Mouse (Mus musculus) CH12.LX (cell line): ENCODE data around the gene Snai1. TPM values are rescaled to one million over a fixed set of nuclear protein-coding genes. Genes with fewer than 3 reads are reported as not detected.

Experiments used
- DNase-seq: peaks from one replicate; pipeline ENCODE4 v3.0.0-alpha.2; 2013; ENCODE audit errors: extremely low read depth
- H3K27ac ChIP-seq: 2 replicates; pipeline ENCODE4 v1.5.1; 2012; ENCODE audit warnings: low read depth, mild to moderate bottlenecking, control low read depth, moderate library complexity; ENCODE audit not compliant: insufficient read depth
- H3K27me3 ChIP-seq: replicated peaks from 2 replicates; pipeline ENCODE3; 2012; ENCODE audit warnings: inconsistent platforms
- H3K36me3 ChIP-seq, 2 experiments: replicated peaks in 1 of 2; 2 replicates each; pipeline versions ENCODE3 to v1.6.1; 2012; ENCODE audit warnings: inconsistent platforms in 1 of 2, low read length in 1 of 2, mild to moderate bottlenecking in 1 of 2, mixed read lengths in 1 of 2, moderate library complexity in 1 of 2; ENCODE audit not compliant: control insufficient read depth in 1 of 2, insufficient read depth in 1 of 2
- H3K4me1 ChIP-seq, 2 experiments: 2 replicates each; pipeline ENCODE4 v1.6.1; 2012; ENCODE audit warnings: inconsistent platforms in 1 of 2, moderate library complexity in 1 of 2; ENCODE audit not compliant: insufficient read depth in 2 of 2, control insufficient read depth in 1 of 2
- H3K4me2 ChIP-seq: 2 replicates; pipeline ENCODE4 v1.6.1; 2012; ENCODE audit warnings: low read depth, mild to moderate bottlenecking, control low read depth; ENCODE audit not compliant: poor library complexity, insufficient read depth, severe bottlenecking
- H3K4me3 ChIP-seq, 3 experiments: fragments of 150-350 bp in 1 of 3; sonication (generic) in 1 of 3; replicated peaks in 1 of 3; 2 replicates each; pipeline versions ENCODE3 to v1.5.1; 2011 to 2012; ENCODE audit warnings: low read depth in 2 of 3, low read length in 2 of 3, mild to moderate bottlenecking in 2 of 3, moderate library complexity in 2 of 3, control low read depth in 1 of 3, improper control_type of control experiment in 1 of 3, inconsistent platforms in 1 of 3, mixed read lengths in 1 of 3; ENCODE audit not compliant: poor library complexity in 1 of 3
- H3K79me2 ChIP-seq: replicated peaks from 2 replicates; pipeline ENCODE4 v1.6.1; 2012; ENCODE audit warnings: mild to moderate bottlenecking, moderate library complexity; ENCODE audit not compliant: control insufficient read depth, poor library complexity, insufficient read depth, severe bottlenecking; ENCODE audit errors: extremely low read depth
- H3K9ac ChIP-seq: 2 replicates; pipeline ENCODE4 v1.6.1; 2012; ENCODE audit warnings: low read depth, mild to moderate bottlenecking, control low read depth, moderate library complexity; ENCODE audit not compliant: insufficient read depth
- H3K9me3 ChIP-seq: replicated peaks from 2 replicates; pipeline ENCODE3; 2012; ENCODE audit warnings: low read length, inconsistent platforms, mixed read lengths
- BHLHE40 ChIP-seq: IDR thresholded peaks from 2 replicates; pipeline ENCODE4 v1.6.1; 2011; ENCODE audit warnings: mild to moderate bottlenecking, low read depth, low read length, improper control_type of control experiment
- CHD1 ChIP-seq: IDR thresholded peaks from 2 replicates; pipeline ENCODE4 v1.6.1; 2012; ENCODE audit warnings: low read depth, low read length, improper control_type of control experiment, inconsistent platforms
- CHD2 ChIP-seq: IDR thresholded peaks from 2 replicates; pipeline ENCODE4 v1.6.1; 2011; ENCODE audit warnings: low read length, improper control_type of control experiment
- CTCF ChIP-seq, 2 experiments: IDR thresholded peaks in 1 of 2; conservative IDR thresholded peaks in 1 of 2; 2 replicates each; pipeline ENCODE4 v1.5.1; 2011 to 2012; ENCODE audit warnings: low read depth in 2 of 2, low read length in 2 of 2, improper control_type of control experiment in 1 of 2, inconsistent platforms in 1 of 2, mild to moderate bottlenecking in 1 of 2, moderate library complexity in 1 of 2
- ELF1 ChIP-seq: IDR thresholded peaks from 2 replicates; pipeline ENCODE4 v1.6.1; 2014; ENCODE audit warnings: low read depth, mild to moderate bottlenecking, inconsistent platforms, low read length, improper control_type of control experiment
- ETS1 ChIP-seq: conservative IDR thresholded peaks from 2 replicates; pipeline ENCODE4 v1.6.1; 2012; ENCODE audit warnings: low read depth, mild to moderate bottlenecking, inconsistent platforms, low read length, improper control_type of control experiment, moderate library complexity
- GABPA ChIP-seq: IDR thresholded peaks from 2 replicates; pipeline ENCODE4 v1.6.1; 2012; ENCODE audit warnings: low read depth, low read length, improper control_type of control experiment, inconsistent platforms; ENCODE audit not compliant: insufficient replicate concordance
- HCFC1 ChIP-seq: IDR thresholded peaks from 2 replicates; pipeline ENCODE4 v1.6.1; 2012; ENCODE audit warnings: low read depth, mild to moderate bottlenecking, inconsistent platforms, low read length, improper control_type of control experiment
- IRF4 ChIP-seq: IDR thresholded peaks from 2 replicates; pipeline ENCODE4 v1.6.1; 2014; ENCODE audit warnings: low read depth, mild to moderate bottlenecking, inconsistent platforms, low read length, improper control_type of control experiment
- KAT2A ChIP-seq: IDR thresholded peaks from 2 replicates; pipeline ENCODE4 v1.6.1; 2012; ENCODE audit warnings: low read length, improper control_type of control experiment, inconsistent platforms; ENCODE audit not compliant: insufficient replicate concordance
- MAZ ChIP-seq: IDR thresholded peaks from 2 replicates; pipeline ENCODE4 v1.6.1; 2012; ENCODE audit warnings: low read depth, mild to moderate bottlenecking, inconsistent platforms, low read length, improper control_type of control experiment, moderate library complexity
- MEF2A ChIP-seq: IDR thresholded peaks from 2 replicates; pipeline ENCODE4 v1.6.1; 2014; ENCODE audit warnings: low read depth, mild to moderate bottlenecking, inconsistent platforms, low read length, improper control_type of control experiment, borderline replicate concordance
- MYC ChIP-seq: IDR thresholded peaks from 2 replicates; pipeline ENCODE4 v1.6.1; 2011; ENCODE audit warnings: low read depth, mild to moderate bottlenecking, improper control_type of control experiment, low read length
- NELFE ChIP-seq: IDR thresholded peaks from 2 replicates; pipeline ENCODE4 v1.6.1; 2011; ENCODE audit warnings: low read depth, low read length, improper control_type of control experiment
- SIN3A ChIP-seq: IDR thresholded peaks from 2 replicates; pipeline ENCODE4 v1.6.1; 2012; ENCODE audit warnings: low read length, improper control_type of control experiment, inconsistent platforms
- SMC3 ChIP-seq: IDR thresholded peaks from 2 replicates; pipeline ENCODE4 v1.6.1; 2011; ENCODE audit warnings: low read depth, low read length, improper control_type of control experiment
- TBP ChIP-seq: conservative IDR thresholded peaks from 2 replicates; pipeline ENCODE4 v1.6.1; 2011; ENCODE audit warnings: low read depth, low read length, improper control_type of control experiment
- TCF12 ChIP-seq: IDR thresholded peaks from 2 replicates; pipeline ENCODE4 v1.6.1; 2014; ENCODE audit warnings: low read depth, mild to moderate bottlenecking, inconsistent platforms, low read length, improper control_type of control experiment
- UBTF ChIP-seq: IDR thresholded peaks from 2 replicates; pipeline ENCODE4 v1.6.1; 2012; ENCODE audit warnings: low read depth, mild to moderate bottlenecking, inconsistent platforms, low read length, improper control_type of control experiment, moderate library complexity
- USF2 ChIP-seq: conservative IDR thresholded peaks from 2 replicates; pipeline ENCODE4 v1.6.1; 2011; ENCODE audit warnings: low read depth, low read length, improper control_type of control experiment
- ZC3H11A ChIP-seq: IDR thresholded peaks from 2 replicates; pipeline ENCODE4 v1.6.1; 2012; ENCODE audit warnings: low read depth, mild to moderate bottlenecking, inconsistent platforms, low read length, improper control_type of control experiment
- dilution Hi-C: fragments of 300-500 bp; cut with MboI; formaldehyde crosslinking; loops from 2 replicates; pipeline ENCODE4 v1.14.3; 2020; ENCODE audit warnings: low sequenced_read_pairs; ENCODE audit not compliant: extremely low pct_unique_long_range_greater_than_20kb, extremely low pct_ligation_motif_present
- in situ Hi-C: fragments of 300-500 bp; cut with MboI; formaldehyde crosslinking; loops from 3 replicates; pipeline ENCODE4 v1.14.3; 2019; ENCODE audit warnings: low sequenced_read_pairs, low pct_ligation_motif_present, low pct_unique_long_range_greater_than_20kb, mixed read lengths
- polyA plus RNA-seq: library from polyadenylated mRNA; unstranded; fragments of >175 nt; gene quantifications from 2 replicates; pipeline ENCODE4 v1.2.1, GENCODE M21; 2012; ENCODE audit warnings: low read depth; ENCODE audit not compliant: insufficient read length
- total RNA-seq, 2 experiments: library from RNA; depleted of rRNA; stranded (reverse); fragments of 300-350 nt in 1 of 2; fragments of >200 nt in 1 of 2; gene quantifications; 2 replicates each; pipeline ENCODE4 v1.2.3; 2012 to 2014

The Snai1 gene
- total and polyA plus RNA-seq, 3 experiments, result 1.6 to 12.6 (median 3.1) TPM

GRCm38 (mm10) chr2:167536320-167536945 lies 1.6 kb upstream of the Snai1 start:
- TF ChIP-seq MAZ, result 0 out of 2 replicates have a peak, but pooled peaks have one; percentile 57
- no peak for TF ChIP-seq TBP
- TF ChIP-seq SIN3A, result no peak
- no peak for TF ChIP-seq ZC3H11A
- TF ChIP-seq NELFE, result no peak
- no peak for TF ChIP-seq CHD2
- no peak for TF ChIP-seq HCFC1
- 0 out of 2 replicates have a peak, but pooled peaks have one; percentile 10 for TF ChIP-seq ELF1
- no peak; the same call in 1 of the 2 replicates for TF ChIP-seq TCF12
- peak; percentile 80 for TF ChIP-seq BHLHE40
- TF ChIP-seq ETS1, result no peak; the same call in 1 of the 2 replicates
- TF ChIP-seq MEF2A, result 0 out of 2 replicates have a peak, but pooled peaks have one; percentile 10
- TF ChIP-seq GABPA, result no peak
- TF ChIP-seq CHD1, result no peak
- no peak for TF ChIP-seq MYC
- no peak for TF ChIP-seq CTCF (conservative IDR thresholded peaks at IDR 0.05 in 1 of 2, IDR thresholded peaks at IDR 0.05 in 1 of 2; ENCODE audit: low read depth in 2 of 2, low read length in 2 of 2)
- TF ChIP-seq SMC3, result no peak
- TF ChIP-seq IRF4, result peak; percentile 85
- TF ChIP-seq USF2, result no peak
- TF ChIP-seq KAT2A, result no peak
- no peak for TF ChIP-seq UBTF
- Histone ChIP-seq H3K79me2 (peaks cover 7% of the 10 kb centered on the region), H3K36me3 (peaks cover 7 to 27% of the 10 kb centered on the region in 2 experiments), H3K9me3 (no peaks in the 10 kb centered on the region), H3K9ac (no peak overlapping the region; the same call in 1 of the 2 replicates), H3K27me3 (no peaks in the 10 kb centered on the region), H3K4me3 (peak overlapping the region in 1 of 3 experiments; percentile 38), H3K4me1 (peaks cover 16 to 34% of the 10 kb centered on the region in 2 experiments), H3K27ac (no peak overlapping the region), H3K4me2 (peak overlapping the region; percentile 79)
- DNase-seq, result no peak
- dilution Hi-C loops (no loop called here), in situ Hi-C loops (loop anchor here (10.0 kb wide), 1 partner anchor 368 kb away; no protein-coding TSS in a partner anchor)
